Mouse (Mus musculus): ENCODE data around the gene Rnaseh2a. TPM values are rescaled to one million over a fixed set of nuclear protein-coding genes. Genes with fewer than 3 reads are reported as not detected.
"Not testable (repeated sequence)": the region's sequence is repeated elsewhere in the genome, so short reads cannot be mapped to it uniquely, and the experiment has no call there.

Gene Rnaseh2a
- polyA plus RNA-seq, 1 experiment = 30.4 TPM

- 92% methylated on average over 9 of the region's 9 CpGs for WGBS
- no peak for TF ChIP-seq CTCF (IDR thresholded peaks at IDR 0.05; ENCODE audit: insufficient read depth, low read length)
- no peak for TF ChIP-seq POLR2A (IDR thresholded peaks at IDR 0.05; ENCODE audit: borderline replicate concordance, extremely low read depth, low read depth, low read length)
- DNase-seq = no peak
- H3K4me1 ChIP-seq (ENCODE audit: control insufficient read depth, insufficient read depth, low read length) = peaks cover 5% of the 10 kb centered on the region; the same call in 1 of the 2 replicates
- H3K4me3 ChIP-seq (replicated peaks; ENCODE audit: extremely low read depth, low read depth, low read length) = no peak overlapping the region
Observed at GRCm38 (mm10) chr8:84911854-84912253, 57.7 kb downstream of the Rnaseh2a start.

- H3K4me3 ChIP-seq (replicated peaks; ENCODE audit: extremely low read depth, low read depth, low read length) = no peak overlapping the region
- 74% methylated on average over 6 of the region's 6 CpGs for WGBS
Observed at GRCm38 (mm10) chr8:84910551-84910950, 59.0 kb downstream of the Rnaseh2a start.

GRCm38 (mm10) chr8:84909949-84910348, 59.6 kb downstream of the Rnaseh2a start:
- Histone ChIP-seq H3K4me1 (ENCODE audit: control insufficient read depth, insufficient read depth, low read length) (peaks cover 5% of the 10 kb centered on the region; the same call in 1 of the 2 replicates), H3K4me3 (replicated peaks; ENCODE audit: extremely low read depth, low read depth, low read length) (no peak overlapping the region)
- no peak for DNase-seq
- WGBS = 72% methylated on average over 5 of the region's 5 CpGs
- TF ChIP-seq POLR2A (IDR thresholded peaks at IDR 0.05; ENCODE audit: borderline replicate concordance, extremely low read depth, low read depth, low read length) (no peak), CTCF (IDR thresholded peaks at IDR 0.05; ENCODE audit: insufficient read depth, low read length) (no peak)

More at GRCm38 (mm10) chr8:84910551-84910950, 59.0 kb downstream of the Rnaseh2a start:
- DNase-seq = no peak
- peaks cover 5% of the 10 kb centered on the region; the same call in 1 of the 2 replicates for H3K4me1 ChIP-seq (ENCODE audit: control insufficient read depth, insufficient read depth, low read length)
- TF ChIP-seq CTCF (IDR thresholded peaks at IDR 0.05; ENCODE audit: insufficient read depth, low read length) (no peak), POLR2A (IDR thresholded peaks at IDR 0.05; ENCODE audit: borderline replicate concordance, extremely low read depth, low read depth, low read length) (no peak)

- 51% methylated on average over 20 of the region's 20 CpGs for WGBS
- H3K4me1 ChIP-seq (ENCODE audit: control insufficient read depth, insufficient read depth, low read length) = peaks cover 5% of the 10 kb centered on the region; the same call in 1 of the 2 replicates
Observed at GRCm38 (mm10) chr8:84909162-84909767, 60.3 kb downstream of the Rnaseh2a start.

GRCm38 (mm10) chr8:84908421-84909161, 61.0 kb downstream of the Rnaseh2a start, which contains the start of gene Dnase2a:
TSS of gene Dnase2a (plus strand) at chr8:84908560.
- Histone ChIP-seq H3K4me1 (ENCODE audit: control insufficient read depth, insufficient read depth, low read length) (peaks cover 5% of the 10 kb centered on the region; the same call in 1 of the 2 replicates), H3K4me3 (replicated peaks; ENCODE audit: extremely low read depth, low read depth, low read length) (peak within 1 kb of the TSS; percentile 75)
- 1% methylated on average over 45 of the region's 45 CpGs for WGBS
- TF ChIP-seq CTCF (IDR thresholded peaks at IDR 0.05; ENCODE audit: insufficient read depth, low read length) = no peak
- TF ChIP-seq POLR2A (IDR thresholded peaks at IDR 0.05; ENCODE audit: borderline replicate concordance, extremely low read depth, low read depth, low read length) = peak; percentile 51; the same call in 1 of the 2 replicates
- peak; percentile 90 for DNase-seq

More at GRCm38 (mm10) chr8:84909162-84909767, 60.3 kb downstream of the Rnaseh2a start:
- no peak for TF ChIP-seq CTCF (IDR thresholded peaks at IDR 0.05; ENCODE audit: insufficient read depth, low read length)
- no peak for TF ChIP-seq POLR2A (IDR thresholded peaks at IDR 0.05; ENCODE audit: borderline replicate concordance, extremely low read depth, low read depth, low read length)
- no peak for DNase-seq
- H3K4me3 ChIP-seq (replicated peaks; ENCODE audit: extremely low read depth, low read depth, low read length) = peak overlapping the region; percentile 75

GRCm38 (mm10) chr8:84907979-84908378, 61.6 kb downstream of the Rnaseh2a start:
- peak overlapping the region; percentile 32 for H3K4me3 ChIP-seq (replicated peaks; ENCODE audit: extremely low read depth, low read depth, low read length)
- DNase-seq; H3K4me1 ChIP-seq (ENCODE audit: control insufficient read depth, insufficient read depth, low read length): not testable (repeated sequence)
- WGBS = 16% methylated on average over 7 of the region's 7 CpGs

GRCm38 (mm10) chr8:84907493-84907892, 62.1 kb downstream of the Rnaseh2a start:
- 66% methylated on average over 8 of the region's 8 CpGs for WGBS
- DNase-seq = no peak
- peaks cover 1% of the 10 kb centered on the region; the same call in 1 of the 2 replicates for H3K4me1 ChIP-seq (ENCODE audit: control insufficient read depth, insufficient read depth, low read length)
- no peak overlapping the region for H3K4me3 ChIP-seq (replicated peaks; ENCODE audit: extremely low read depth, low read depth, low read length)
- TF ChIP-seq CTCF (IDR thresholded peaks at IDR 0.05; ENCODE audit: insufficient read depth, low read length) = no peak
- TF ChIP-seq POLR2A (IDR thresholded peaks at IDR 0.05; ENCODE audit: borderline replicate concordance, extremely low read depth, low read depth, low read length) = no peak

- peaks cover 3% of the 10 kb centered on the region; the same call in 1 of the 2 replicates for H3K4me1 ChIP-seq (ENCODE audit: control insufficient read depth, insufficient read depth, low read length)
- WGBS = 90% methylated on average over 9 of the region's 9 CpGs
- TF ChIP-seq POLR2A (IDR thresholded peaks at IDR 0.05; ENCODE audit: borderline replicate concordance, extremely low read depth, low read depth, low read length) = no peak
- no peak for TF ChIP-seq CTCF (IDR thresholded peaks at IDR 0.05; ENCODE audit: insufficient read depth, low read length)
- no peak overlapping the region for H3K4me3 ChIP-seq (replicated peaks; ENCODE audit: extremely low read depth, low read depth, low read length)
- DNase-seq = no peak
Observed at GRCm38 (mm10) chr8:84907037-84907436, 62.5 kb downstream of the Rnaseh2a start.

Other genes starting within 250 kb of the Rnaseh2a start
- gene G430095P16Rik, start 246.8 kb downstream of the Rnaseh2a start, polyA plus RNA-seq (2012; rRNA removed) = 2.0 and 2.8 TPM in 2 replicates
- 80.1 and 96.2 TPM in 2 replicates for gene Nfix, start 169.4 kb downstream of the Rnaseh2a start, polyA plus RNA-seq (2012; rRNA removed)
- gene Dand5, start 146.9 kb downstream of the Rnaseh2a start, polyA plus RNA-seq (2012; rRNA removed) = 2.5 and 2.9 TPM in 2 replicates
- 21.3 and 31.7 TPM in 2 replicates for gene Gadd45gip1, start 138.2 kb downstream of the Rnaseh2a start, polyA plus RNA-seq (2012; rRNA removed)
- 72.6 and 75.9 TPM in 2 replicates for gene Rad23a, start 129.1 kb downstream of the Rnaseh2a start, polyA plus RNA-seq (2012; rRNA removed)
- gene Calr, start 122.8 kb downstream of the Rnaseh2a start, polyA plus RNA-seq (2012; rRNA removed) = 152 and 189 TPM in 2 replicates
- gene Farsa, start 112.8 kb downstream of the Rnaseh2a start, polyA plus RNA-seq (2012; rRNA removed) = 33.8 and 42.4 TPM in 2 replicates
- 1.5 and 1.8 TPM in 2 replicates for gene Syce2, start 97.7 kb downstream of the Rnaseh2a start, polyA plus RNA-seq (2012; rRNA removed)
- 65.8 and 75.3 TPM in 2 replicates for gene Gcdh, start 75.8 kb downstream of the Rnaseh2a start, polyA plus RNA-seq (2012; rRNA removed)
- gene Klf1, start 67.8 kb downstream of the Rnaseh2a start, polyA plus RNA-seq (2012; rRNA removed) = 0.14 and 0.23 TPM in 2 replicates
- gene Dnase2a, start 61.2 kb downstream of the Rnaseh2a start, polyA plus RNA-seq (2012; rRNA removed) = 19.6 and 26.7 TPM in 2 replicates
- gene Mast1, start 32.4 kb downstream of the Rnaseh2a start, polyA plus RNA-seq (2012; rRNA removed) = 0.34 and 0.41 TPM in 2 replicates
- not detected in 2 replicates for gene Rtbdn, start 22.8 kb downstream of the Rnaseh2a start, polyA plus RNA-seq (2012; rRNA removed)
- not detected in 2 replicates for gene Gm49661, start 334 bp downstream of the Rnaseh2a start, polyA plus RNA-seq (2012; rRNA removed)
- 93.2 and 117 TPM in 2 replicates for gene Prdx2, start 180 bp downstream of the Rnaseh2a start, polyA plus RNA-seq (2012; rRNA removed)
- 80.8 and 125 TPM in 2 replicates for gene Junb, start 9.0 kb upstream of the Rnaseh2a start, polyA plus RNA-seq (2012; rRNA removed)
- gene Hook2, start 20.8 kb upstream of the Rnaseh2a start, polyA plus RNA-seq (2012; rRNA removed) = 9.5 and 10.5 TPM in 2 replicates
- 0.13 and 0.23 TPM in 2 replicates for gene Best2, start 44.8 kb upstream of the Rnaseh2a start, polyA plus RNA-seq (2012; rRNA removed)
- 87.2 and 128 TPM in 2 replicates for gene Asna1, start 55.5 kb upstream of the Rnaseh2a start, polyA plus RNA-seq (2012; rRNA removed)
- 96.9 and 99.1 TPM in 2 replicates for gene Trir, start 57.1 kb upstream of the Rnaseh2a start, polyA plus RNA-seq (2012; rRNA removed)
- gene Tnpo2, start 67.1 kb upstream of the Rnaseh2a start, polyA plus RNA-seq (2012; rRNA removed) = 49.1 and 68.3 TPM in 2 replicates
- 42.5 and 44.7 TPM in 2 replicates for gene Fbxw9, start 90.3 kb upstream of the Rnaseh2a start, polyA plus RNA-seq (2012; rRNA removed)
- gene Gm5741, start 98.2 kb upstream of the Rnaseh2a start, polyA plus RNA-seq (2012; rRNA removed) = not detected in 2 replicates
- 45.9 and 49.9 TPM in 2 replicates for gene Dhps, start 102.0 kb upstream of the Rnaseh2a start, polyA plus RNA-seq (2012; rRNA removed)
- gene Wdr83os, start 111.0 kb upstream of the Rnaseh2a start, polyA plus RNA-seq (2012; rRNA removed) = 97.1 and 120 TPM in 2 replicates
- gene Wdr83, start 111.5 kb upstream of the Rnaseh2a start, polyA plus RNA-seq (2012; rRNA removed) = 21.2 and 33.1 TPM in 2 replicates
- 74.1 and 87.1 TPM in 2 replicates for gene Man2b1, start 113.5 kb upstream of the Rnaseh2a start, polyA plus RNA-seq (2012; rRNA removed)
- gene Zfp791, start 153.3 kb upstream of the Rnaseh2a start, polyA plus RNA-seq (2012; rRNA removed) = 0.37 and 0.66 TPM in 2 replicates
- not detected in 2 replicates for gene Cks1brt, start 182.2 kb upstream of the Rnaseh2a start, polyA plus RNA-seq (2012; rRNA removed)

Data from lung, adult 2 months (tissue).